Mouse (Mus musculus): ENCODE measurements around the gene Enpp1. TPM values are rescaled to one million over a fixed set of nuclear protein-coding genes. Genes with fewer than 3 reads are reported as not detected.

Enpp1 gene
- polyA plus RNA-seq, 1 experiment: 26.9 TPM

GRCm38 (mm10) chr10:24609146-24609545 lies 102.8 kb downstream of the Enpp1 start:
- TF ChIP-seq POLR2A (IDR thresholded peaks at IDR 0.05; ENCODE audit: low read depth, low read length): no peak
- Histone ChIP-seq H3K27ac (ENCODE audit: insufficient read depth, low read length) (no peak overlapping the region), H3K4me3 (ENCODE audit: insufficient read depth, low read length) (no peak overlapping the region), H3K4me1 (ENCODE audit: control insufficient read depth, insufficient read depth, low read length) (peaks cover 5% of the 10 kb centered on the region)

GRCm38 (mm10) chr10:24603727-24604126 lies 108.2 kb downstream of the Enpp1 start:
- Histone ChIP-seq H3K27ac (ENCODE audit: insufficient read depth, low read length) (no peak overlapping the region), H3K4me1 (ENCODE audit: control insufficient read depth, insufficient read depth, low read length) (peaks cover 5% of the 10 kb centered on the region), H3K4me3 (ENCODE audit: insufficient read depth, low read length) (no peak overlapping the region)
- no peak for TF ChIP-seq CTCF (IDR thresholded peaks at IDR 0.05; ENCODE audit: borderline replicate concordance, insufficient read depth, low read length)
- TF ChIP-seq POLR2A (IDR thresholded peaks at IDR 0.05; ENCODE audit: low read depth, low read length): no peak

GRCm38 (mm10) chr10:24603035-24603434 lies 108.9 kb downstream of the Enpp1 start:
- Histone ChIP-seq H3K27ac (ENCODE audit: insufficient read depth, low read length) (peak overlapping the region; percentile 26; the same call in 1 of the 2 replicates), H3K4me3 (ENCODE audit: insufficient read depth, low read length) (no peak overlapping the region), H3K4me1 (ENCODE audit: control insufficient read depth, insufficient read depth, low read length) (peaks cover 5% of the 10 kb centered on the region)
- TF ChIP-seq CTCF (IDR thresholded peaks at IDR 0.05; ENCODE audit: borderline replicate concordance, insufficient read depth, low read length) (no peak), POLR2A (IDR thresholded peaks at IDR 0.05; ENCODE audit: low read depth, low read length) (no peak)

GRCm38 (mm10) chr10:24599802-24600201 lies 112.2 kb downstream of the Enpp1 start:
- H3K4me3 ChIP-seq (ENCODE audit: insufficient read depth, low read length): no peak overlapping the region
- H3K27ac ChIP-seq (ENCODE audit: insufficient read depth, low read length): peak overlapping the region; percentile 28; the same call in 1 of the 2 replicates
- H3K4me1 ChIP-seq (ENCODE audit: control insufficient read depth, insufficient read depth, low read length): peaks cover 5% of the 10 kb centered on the region; the same call in 1 of the 2 replicates
- peak; percentile 24; the same call in 1 of the 2 replicates for TF ChIP-seq POLR2A (IDR thresholded peaks at IDR 0.05; ENCODE audit: low read depth, low read length)
- no peak for TF ChIP-seq CTCF (IDR thresholded peaks at IDR 0.05; ENCODE audit: borderline replicate concordance, insufficient read depth, low read length)

DNA sequence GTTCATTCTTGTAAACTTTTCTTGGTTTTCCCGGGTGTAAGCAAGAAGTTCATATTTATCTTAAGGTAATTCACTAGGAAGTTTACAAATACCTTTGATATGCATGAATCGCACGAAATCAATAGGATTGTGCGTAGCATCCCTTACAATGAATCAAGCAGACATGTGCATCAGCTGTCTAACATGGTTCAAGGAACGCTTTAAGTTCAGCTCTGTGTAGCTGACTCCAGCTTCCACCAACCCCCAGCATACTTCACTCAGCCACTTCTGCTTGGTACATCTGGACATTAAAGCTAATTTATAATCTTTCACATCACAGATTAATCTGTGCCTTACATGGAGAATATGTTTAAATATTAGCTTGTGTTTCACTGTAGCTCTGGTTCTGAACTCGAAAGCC lies 113.3 kb downstream of the Enpp1 start:
- TF ChIP-seq CTCF (IDR thresholded peaks at IDR 0.05; ENCODE audit: borderline replicate concordance, insufficient read depth, low read length) (no peak), POLR2A (IDR thresholded peaks at IDR 0.05; ENCODE audit: low read depth, low read length) (peak; percentile 92)
- H3K4me3 ChIP-seq (ENCODE audit: insufficient read depth, low read length): 0 out of 2 replicates have a peak overlapping the region, but pooled peaks have one; percentile 29
- peaks cover 5% of the 10 kb centered on the region; the same call in 1 of the 2 replicates for H3K4me1 ChIP-seq (ENCODE audit: control insufficient read depth, insufficient read depth, low read length)
- H3K27ac ChIP-seq (ENCODE audit: insufficient read depth, low read length): no peak overlapping the region

DNA sequence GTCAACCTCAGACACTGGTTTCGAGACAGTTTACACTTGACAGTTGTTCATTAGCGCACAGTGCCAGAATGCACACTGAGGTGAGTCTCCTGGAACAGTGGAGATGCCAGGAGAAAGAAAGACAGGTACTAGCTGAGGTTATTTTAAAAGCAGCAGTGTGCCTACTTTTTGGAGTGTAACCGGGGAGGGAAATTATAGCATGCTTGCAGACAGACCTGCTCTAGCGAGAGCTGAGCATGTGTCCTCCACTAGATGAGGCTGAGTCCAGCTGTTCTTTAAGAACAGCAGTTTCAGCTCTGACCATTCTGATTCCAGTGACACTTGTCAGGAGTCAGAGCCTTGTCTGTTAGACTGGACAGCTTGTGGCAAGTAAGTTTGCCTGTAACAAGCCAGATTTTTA lies 114.2 kb downstream of the Enpp1 start:
- Histone ChIP-seq H3K4me1 (ENCODE audit: control insufficient read depth, insufficient read depth, low read length) (peaks cover 8% of the 10 kb centered on the region), H3K4me3 (ENCODE audit: insufficient read depth, low read length) (peak overlapping the region; percentile 61), H3K27ac (ENCODE audit: insufficient read depth, low read length) (peak overlapping the region; percentile 71; the same call in 1 of the 2 replicates)
- TF ChIP-seq POLR2A (IDR thresholded peaks at IDR 0.05; ENCODE audit: low read depth, low read length) (peak; percentile 83), CTCF (IDR thresholded peaks at IDR 0.05; ENCODE audit: borderline replicate concordance, insufficient read depth, low read length) (no peak)

- Histone ChIP-seq H3K4me3 (ENCODE audit: insufficient read depth, low read length) (peak overlapping the region; percentile 61), H3K4me1 (ENCODE audit: control insufficient read depth, insufficient read depth, low read length) (peaks cover 11% of the 10 kb centered on the region), H3K27ac (ENCODE audit: insufficient read depth, low read length) (peak overlapping the region; percentile 71)
- TF ChIP-seq CTCF (IDR thresholded peaks at IDR 0.05; ENCODE audit: borderline replicate concordance, insufficient read depth, low read length) (no peak), POLR2A (IDR thresholded peaks at IDR 0.05; ENCODE audit: low read depth, low read length) (0 out of 2 replicates have a peak, but pooled peaks have one; percentile 50)
Measured at GRCm38 (mm10) chr10:24596869-24597339, 115.1 kb downstream of the Enpp1 start.

GRCm38 (mm10) chr10:24596003-24596868 lies 115.7 kb downstream of the Enpp1 start:
- Histone ChIP-seq H3K4me1 (ENCODE audit: control insufficient read depth, insufficient read depth, low read length) (peaks cover 11% of the 10 kb centered on the region), H3K4me3 (ENCODE audit: insufficient read depth, low read length) (peak overlapping the region; percentile 61), H3K27ac (ENCODE audit: insufficient read depth, low read length) (peak overlapping the region; percentile 71)
- TF ChIP-seq POLR2A (IDR thresholded peaks at IDR 0.05; ENCODE audit: low read depth, low read length): peak; percentile 75
- TF ChIP-seq CTCF (IDR thresholded peaks at IDR 0.05; ENCODE audit: borderline replicate concordance, insufficient read depth, low read length): no peak

DNA sequence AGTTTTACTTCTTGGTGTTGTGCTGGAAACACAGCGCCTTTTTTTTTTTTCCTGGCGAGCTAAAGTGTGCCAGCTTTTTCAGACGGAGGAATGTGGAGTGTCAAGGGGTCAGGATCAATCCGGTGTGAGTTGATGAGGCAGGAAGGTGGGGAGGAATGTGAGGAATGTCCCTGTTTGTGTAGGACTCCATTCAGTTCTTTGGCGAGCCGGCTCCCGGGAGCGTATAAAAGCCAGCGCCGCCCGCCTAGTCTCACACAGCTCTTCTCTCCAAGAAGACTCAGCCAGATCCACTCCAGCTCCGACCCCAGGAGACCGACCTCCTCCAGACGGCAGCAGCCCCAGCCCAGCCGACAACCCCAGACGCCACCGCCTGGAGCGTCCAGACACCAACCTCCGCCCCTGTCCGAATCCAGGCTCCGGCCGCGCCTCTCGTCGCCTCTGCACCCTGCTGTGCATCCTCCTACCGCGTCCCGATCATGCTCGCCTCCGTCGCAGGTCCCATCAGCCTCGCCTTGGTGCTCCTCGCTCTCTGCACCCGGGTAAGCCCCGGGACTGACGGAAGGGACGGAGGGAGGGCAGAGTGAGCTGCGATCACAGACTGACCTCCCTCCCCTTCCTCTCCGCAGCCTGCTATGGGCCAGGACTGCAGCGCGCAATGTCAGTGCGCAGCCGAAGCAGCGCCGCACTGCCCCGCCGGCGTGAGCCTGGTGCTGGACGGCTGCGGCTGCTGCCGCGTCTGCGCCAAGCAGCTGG lies 116.5 kb downstream of the Enpp1 start, which contains the start of gene Ccn2:
TSS of gene Ccn2 (plus strand) at position 193 of the 753 bp plus-strand sequence.
- Histone ChIP-seq H3K27ac (ENCODE audit: insufficient read depth, low read length) (peak within 1 kb of the TSS; percentile 91), H3K4me1 (ENCODE audit: control insufficient read depth, insufficient read depth, low read length) (peaks cover 11% of the 10 kb centered on the region), H3K4me3 (ENCODE audit: insufficient read depth, low read length) (peak within 1 kb of the TSS; percentile 61)
- TF ChIP-seq POLR2A (IDR thresholded peaks at IDR 0.05; ENCODE audit: low read depth, low read length) (peak; percentile 89), CTCF (IDR thresholded peaks at IDR 0.05; ENCODE audit: borderline replicate concordance, insufficient read depth, low read length) (no peak)

All from embryonic fibroblast, embryonic 13.5 days (primary cell).